Mouse (Mus musculus) liver, embryonic 14.5 days (tissue): ENCODE results near the gene Xirp1.

ENCODE experiments used
- CTCF ChIP-seq: IDR thresholded peaks from 2 replicates; pipeline ENCODE4 v1.5.1; 2016; ENCODE audit warnings: antibody characterized with exemption, low read depth, control low read depth
- EP300 ChIP-seq: IDR thresholded peaks from 2 replicates; pipeline ENCODE4 v1.6.1; 2016; ENCODE audit warnings: antibody characterized with exemption, low read depth

DNA sequence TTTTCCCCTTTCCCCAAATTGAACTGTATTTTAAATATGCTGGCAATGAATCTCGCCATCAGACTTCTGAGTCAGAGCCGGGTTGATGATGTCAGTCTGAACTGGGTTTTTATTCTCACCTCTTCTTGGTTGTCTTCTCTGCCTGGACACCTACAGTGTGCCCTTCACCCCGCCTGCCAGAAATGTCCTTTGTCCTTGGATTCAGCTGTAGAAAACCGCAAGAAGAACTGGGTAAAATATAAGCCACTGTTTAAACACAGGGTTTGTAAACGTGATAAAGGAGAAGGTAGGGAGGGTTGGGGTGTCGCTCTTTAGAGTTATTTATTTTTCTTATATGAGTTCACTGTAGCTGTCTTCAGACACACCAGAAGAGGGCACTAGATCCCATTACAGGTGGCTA, 9.3 kb upstream of the Xirp1 start:
- TF ChIP-seq EP300 (no peak), CTCF (no peak)
